Mouse (Mus musculus) limb, embryonic 13.5 days (tissue): ENCODE results near the gene Pcmt1. TPM values are rescaled to one million over a fixed set of nuclear protein-coding genes. Genes with fewer than 3 reads are reported as not detected.

Experiments
- ATAC-seq: fragments of 200-750 bp; cut with Nextera tagmentation; 2 replicates; pipeline ENCODE4 v1.8.0; 2017; ENCODE audit warnings: low read depth, moderate number of reproducible peaks, moderate TSS enrichment; ENCODE audit not compliant: low FRiP score
- H3K27ac ChIP-seq: fragments of 300-500 bp; sonication (generic); 2 replicates; pipeline ENCODE4 v1.5.1; 2015; ENCODE audit warnings: inconsistent platforms, mild to moderate bottlenecking, moderate library complexity
- H3K27me3 ChIP-seq: fragments of 300-500 bp; sonication (generic); 2 replicates; pipeline ENCODE4 v1.6.1; 2015; ENCODE audit warnings: mild to moderate bottlenecking, inconsistent platforms
- H3K36me3 ChIP-seq: fragments of 300-500 bp; sonication (generic); 2 replicates; pipeline ENCODE4 v1.6.1; 2015; ENCODE audit warnings: inconsistent platforms, mild to moderate bottlenecking, moderate library complexity
- H3K4me1 ChIP-seq: fragments of 300-500 bp; sonication (generic); 2 replicates; pipeline ENCODE4 v1.6.1; 2015; ENCODE audit warnings: inconsistent platforms
- H3K4me2 ChIP-seq: fragments of 300-500 bp; sonication (generic); replicated peaks from 2 replicates; pipeline ENCODE4 v1.6.1; 2015; ENCODE audit warnings: inconsistent platforms, mild to moderate bottlenecking, moderate library complexity
- H3K4me3 ChIP-seq: fragments of 300-500 bp; sonication (generic); 2 replicates; pipeline ENCODE4 v1.5.1; 2015; ENCODE audit warnings: moderate library complexity, mild to moderate bottlenecking, inconsistent platforms
- H3K9ac ChIP-seq: fragments of 300-500 bp; sonication (generic); 2 replicates; pipeline ENCODE4 v1.6.1; 2015; ENCODE audit warnings: mild to moderate bottlenecking, inconsistent platforms
- H3K9me3 ChIP-seq: fragments of 300-500 bp; sonication (generic); 2 replicates; pipeline ENCODE4 v1.6.1; 2016; ENCODE audit warnings: inconsistent platforms
- WGBS: fragments of 180-500 bp; shearing (Covaris S2); methylation state at CpG from one replicate; pipeline ENCODE4 v1.1.7; 2015; 5-methylcytosine and 5-hydroxymethylcytosine counted together
- polyA plus RNA-seq: library from polyadenylated mRNA; unstranded; fragments of >200 nt; fragmentation: Nextera tagmentation; extraction: Ambion mirVana; gene quantifications from 2 replicates; pipeline ENCODE4 v1.2.1, GENCODE M21; 2015

Gene Pcmt1
- polyA plus RNA-seq, 1 experiment from 2014 or later, result 125 TPM

GRCm38 (mm10) chr10:7681343-7682025, 548 bp upstream of the Pcmt1 start:
- H3K27me3 ChIP-seq, result no peaks in the 10 kb centered on the region
- peaks cover 36% of the 10 kb centered on the region for H3K4me1 ChIP-seq
- peak overlapping the region; percentile 98 for H3K27ac ChIP-seq
- peak overlapping the region; percentile 97 for H3K4me3 ChIP-seq
- H3K9me3 ChIP-seq, result no peaks in the 10 kb centered on the region
- under 1% methylated on average over 57 of the region's 64 CpGs for WGBS
- peaks cover 32% of the 10 kb centered on the region for H3K36me3 ChIP-seq
- H3K4me2 ChIP-seq, result peak overlapping the region; percentile 81
- peak; percentile 84 for ATAC-seq
- peak overlapping the region; percentile 98 for H3K9ac ChIP-seq

GRCm38 (mm10) chr10:7673673-7674072, 7.3 kb downstream of the Pcmt1 start:
- peaks cover 78% of the 10 kb centered on the region for H3K36me3 ChIP-seq
- no peak overlapping the region for H3K4me3 ChIP-seq
- H3K4me2 ChIP-seq, result no peak overlapping the region
- WGBS, result 70% methylated on average over 1 of the region's 1 CpGs
- no peaks in the 10 kb centered on the region for H3K9me3 ChIP-seq
- H3K4me1 ChIP-seq, result 0 out of 2 replicates have a peak, but pooled peaks cover 5% of the 10 kb centered on the region
- ATAC-seq, result no peak
- no peak overlapping the region for H3K27ac ChIP-seq
- H3K27me3 ChIP-seq, result no peaks in the 10 kb centered on the region
- no peak overlapping the region for H3K9ac ChIP-seq

GRCm38 (mm10) chr10:7667342-7667802, 13.6 kb downstream of the Pcmt1 start, which contains the start of gene Nup43:
TSS of gene Nup43 (plus strand) at chr10:7667503.
- no peaks in the 10 kb centered on the region for H3K9me3 ChIP-seq
- H3K36me3 ChIP-seq, result peaks cover 27% of the 10 kb centered on the region
- peak within 1 kb of the TSS; percentile 80 for H3K9ac ChIP-seq
- H3K4me2 ChIP-seq, result peak within 1 kb of the TSS; percentile 78
- peaks cover 14% of the 10 kb centered on the region for H3K4me1 ChIP-seq
- peak within 1 kb of the TSS; percentile 52 for H3K27ac ChIP-seq
- under 1% methylated on average over 24 of the region's 24 CpGs for WGBS
- H3K27me3 ChIP-seq, result no peaks in the 10 kb centered on the region
- peak; percentile 90 for ATAC-seq
- H3K4me3 ChIP-seq, result peak within 1 kb of the TSS; percentile 82

- H3K27me3 ChIP-seq, result no peaks in the 10 kb centered on the region
- no peaks in the 10 kb centered on the region for H3K9me3 ChIP-seq
- WGBS, result 83% methylated on average over 1 of the region's 1 CpGs
- H3K4me3 ChIP-seq, result no peak overlapping the region
- no peak for ATAC-seq
- peaks cover 6% of the 10 kb centered on the region for H3K36me3 ChIP-seq
- H3K9ac ChIP-seq, result no peak overlapping the region
- no peak overlapping the region for H3K27ac ChIP-seq
- H3K4me2 ChIP-seq, result no peak overlapping the region
- H3K4me1 ChIP-seq, result peaks cover 16% of the 10 kb centered on the region
Measured at GRCm38 (mm10) chr10:7664889-7665288, 16.0 kb downstream of the Pcmt1 start.

GRCm38 (mm10) chr10:7664027-7664526, 16.9 kb downstream of the Pcmt1 start:
- Histone ChIP-seq H3K4me3 (peak overlapping the region; percentile 94), H3K9me3 (no peaks in the 10 kb centered on the region), H3K27ac (peak overlapping the region; percentile 90), H3K36me3 (no peaks in the 10 kb centered on the region), H3K4me1 (peaks cover 16% of the 10 kb centered on the region), H3K4me2 (peak overlapping the region; percentile 81), H3K9ac (peak overlapping the region; percentile 89), H3K27me3 (no peaks in the 10 kb centered on the region)
- 62% methylated on average over 6 of the region's 6 CpGs for WGBS
- no peak for ATAC-seq

- WGBS, result under 1% methylated on average over 64 of the region's 64 CpGs
- peak overlapping the region; percentile 89 for H3K9ac ChIP-seq
- no peaks in the 10 kb centered on the region for H3K9me3 ChIP-seq
- no peaks in the 10 kb centered on the region for H3K36me3 ChIP-seq
- peak overlapping the region; percentile 81 for H3K4me2 ChIP-seq
- no peaks in the 10 kb centered on the region for H3K27me3 ChIP-seq
- peak overlapping the region; percentile 90 for H3K27ac ChIP-seq
- H3K4me3 ChIP-seq, result peak overlapping the region; percentile 94
- peak; percentile 93 for ATAC-seq
- H3K4me1 ChIP-seq, result peaks cover 15% of the 10 kb centered on the region
Measured at GRCm38 (mm10) chr10:7663159-7664026, 17.5 kb downstream of the Pcmt1 start.

- Histone ChIP-seq H3K9me3 (no peaks in the 10 kb centered on the region), H3K27ac (peak overlapping the region; percentile 90), H3K36me3 (no peaks in the 10 kb centered on the region), H3K4me3 (peak overlapping the region; percentile 94), H3K4me1 (peaks cover 8% of the 10 kb centered on the region; the same call in 1 of the 2 replicates), H3K4me2 (peak overlapping the region; percentile 81), H3K27me3 (no peaks in the 10 kb centered on the region), H3K9ac (peak overlapping the region; percentile 89)
- peak; percentile 82 for ATAC-seq
- WGBS, result under 1% methylated on average over 44 of the region's 44 CpGs
Measured at GRCm38 (mm10) chr10:7662471-7663141, 18.3 kb downstream of the Pcmt1 start.

- no peaks in the 10 kb centered on the region for H3K4me1 ChIP-seq
- H3K9me3 ChIP-seq, result no peaks in the 10 kb centered on the region
- no peak overlapping the region for H3K4me3 ChIP-seq
- 92% methylated on average over 2 of the region's 2 CpGs for WGBS
- no peak for ATAC-seq
- H3K36me3 ChIP-seq, result peaks cover 25% of the 10 kb centered on the region
- no peak overlapping the region for H3K4me2 ChIP-seq
- H3K27me3 ChIP-seq, result no peaks in the 10 kb centered on the region
- no peak overlapping the region for H3K9ac ChIP-seq
- no peak overlapping the region for H3K27ac ChIP-seq
Measured at GRCm38 (mm10) chr10:7651057-7651456, 29.9 kb downstream of the Pcmt1 start.

GRCm38 (mm10) chr10:7649059-7649458, 31.9 kb downstream of the Pcmt1 start:
- no peak overlapping the region for H3K4me2 ChIP-seq
- 91% methylated on average over 4 of the region's 4 CpGs for WGBS
- no peak for ATAC-seq
- H3K4me3 ChIP-seq, result no peak overlapping the region
- no peaks in the 10 kb centered on the region for H3K4me1 ChIP-seq
- H3K27ac ChIP-seq, result no peak overlapping the region
- H3K9me3 ChIP-seq, result no peaks in the 10 kb centered on the region
- H3K36me3 ChIP-seq, result peaks cover 32% of the 10 kb centered on the region
- no peaks in the 10 kb centered on the region for H3K27me3 ChIP-seq
- no peak overlapping the region for H3K9ac ChIP-seq

- no peak for ATAC-seq
- Histone ChIP-seq H3K4me3 (no peak overlapping the region), H3K27me3 (no peaks in the 10 kb centered on the region), H3K4me1 (no peaks in the 10 kb centered on the region), H3K9ac (no peak overlapping the region), H3K4me2 (no peak overlapping the region), H3K9me3 (no peaks in the 10 kb centered on the region), H3K36me3 (peaks cover 58% of the 10 kb centered on the region), H3K27ac (no peak overlapping the region)
- WGBS, result 87% methylated on average over 2 of the region's 2 CpGs
Measured at GRCm38 (mm10) chr10:7645911-7646310, 35.0 kb downstream of the Pcmt1 start.

- WGBS, result 98% methylated on average over 12 of the region's 12 CpGs
- no peak overlapping the region for H3K9ac ChIP-seq
Measured at GRCm38 (mm10) chr10:7640366-7640765, 40.6 kb downstream of the Pcmt1 start.

More at GRCm38 (mm10) chr10:7640366-7640765, 40.6 kb downstream of the Pcmt1 start:
- no peak overlapping the region for H3K27ac ChIP-seq
- no peak for ATAC-seq
- H3K4me2 ChIP-seq, result no peak overlapping the region
- H3K27me3 ChIP-seq, result no peaks in the 10 kb centered on the region
- peaks cover 71% of the 10 kb centered on the region for H3K36me3 ChIP-seq
- H3K4me1 ChIP-seq, result no peaks in the 10 kb centered on the region
- H3K9me3 ChIP-seq, result no peaks in the 10 kb centered on the region
- no peak overlapping the region for H3K4me3 ChIP-seq
